ENCODE assay signal across 8 mouse cellular contexts in the genomic region with DNA sequence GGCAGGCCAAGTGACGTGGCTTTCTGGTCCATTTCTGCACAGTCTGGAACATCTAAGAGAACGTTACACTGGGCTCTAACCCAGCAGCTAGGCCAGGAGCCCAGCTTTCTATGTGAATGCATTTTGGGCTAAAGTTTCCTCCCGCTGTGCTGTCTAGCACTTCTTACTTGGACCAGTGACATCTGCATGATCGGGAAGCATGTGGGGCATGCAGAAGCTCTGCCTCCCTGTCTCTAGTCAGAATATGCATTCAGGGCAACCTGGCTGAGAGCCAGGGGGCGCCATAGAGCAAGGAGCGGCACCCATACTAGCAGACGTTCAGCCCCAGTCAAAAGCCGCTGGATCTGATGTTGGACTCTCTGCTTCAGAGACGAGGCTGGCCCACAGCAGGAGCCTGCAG.
DNase-seq lines count a peak whose midpoint lies in the region; ATAC-seq and TF ChIP-seq lines count a peak whose summit lies in the region.

No protein-coding gene starts in this region.

- CTCF ChIA-PET in Patski (lab: Charles Lee), result interaction anchor here (1.8 to 2.4 kb wide), 2 partner anchors 12 to 153 kb away, joined by 7 to 9 read pairs; no protein-coding TSS in a partner anchor

- H3K27me3 ChIP-seq in heart, embryonic 11.5 days (ENCODE audit: control insufficient read depth, insufficient read depth, low read length), result 0 out of 2 replicates have a peak, but pooled peaks cover 3% of the 10 kb centered on the region
- no peaks in the 10 kb centered on the region for H3K27me3 ChIP-seq in Patski
- no peaks in the 10 kb centered on the region for H3K27me3 ChIP-seq in splenic B cell, adult 2 months (ENCODE audit: control insufficient read depth, insufficient read depth, low read length, poor library complexity, severe bottlenecking)

- no peak for ATAC-seq in heart, embryonic 11.5 days (replicated peaks; ENCODE audit: insufficient number of reproducible peaks, low FRiP score, low TSS enrichment)
- no peak for ATAC-seq in Patski
- peak; percentile 76 for ATAC-seq in granulocyte monocyte progenitor cell, adult 5-6 weeks (replicated peaks; ENCODE audit: poor library complexity, severe bottlenecking)
- ATAC-seq in megakaryocyte progenitor cell, adult 5-6 weeks (replicated peaks; ENCODE audit: poor library complexity), result peak; percentile 90

- in situ Hi-C loops in Patski (cut with MboI; ENCODE audit: low pct_unique_long_range_greater_than_20kb), result loop anchor here (5.0 to 25.0 kb wide), 3 partner anchors 156 to 821 kb away; partner anchors contain the start of genes Dhfr, Msh3 and Spz1

- H3K4me3 ChIP-seq in heart, embryonic 11.5 days (ENCODE audit: low read depth, low read length), result no peak overlapping the region

- peak; percentile 88 for DNase-seq in heart, adult 11 months
- DNase-seq in Patski (ENCODE audit: low read depth, low spot score), result no peak
- DNase-seq in cerebellum, postnatal 10 days, result peak; percentile 88 to 90
- peak; percentile 44 to 48 for DNase-seq in layer of hippocampus, postnatal 36 days
- DNase-seq in splenic B cell, adult 2 months (ENCODE audit: low read depth, low spot score), result peak; percentile 76

- no peaks in the 10 kb centered on the region for H3K9me3 ChIP-seq in heart, embryonic 11.5 days (replicated peaks; ENCODE audit: control insufficient read depth, low read length)

- peak; percentile 58 for TF ChIP-seq CTCF in Patski (IDR thresholded peaks at IDR 0.05)

- POLR2A ChIA-PET in Patski (lab: Charles Lee), result interaction anchor here (1.4 kb wide), 1 partner anchor 18 kb away, joined by 3 read pairs; no protein-coding TSS in a partner anchor

- H3K27ac ChIP-seq in heart, embryonic 11.5 days (ENCODE audit: low read depth, low read length), result no peak overlapping the region

- 33% methylated on average over 9 of the region's 9 CpGs for WGBS in heart, embryonic 11.5 days (ENCODE audit: insufficient replicate concordance)

- H3K4me2 ChIP-seq in heart, embryonic 11.5 days, result no peak overlapping the region

- H3K36me3 ChIP-seq in heart, embryonic 11.5 days (ENCODE audit: control insufficient read depth, insufficient read depth, low read length), result no peaks in the 10 kb centered on the region
- no peaks in the 10 kb centered on the region for H3K36me3 ChIP-seq in splenic B cell, adult 2 months (ENCODE audit: control insufficient read depth, insufficient read depth, low read length, poor library complexity, severe bottlenecking)

- H3K9ac ChIP-seq in heart, embryonic 11.5 days (ENCODE audit: low read depth, low read length), result no peak overlapping the region

- peaks cover 7% of the 10 kb centered on the region; the same call in 1 of the 2 replicates for H3K4me1 ChIP-seq in heart, embryonic 11.5 days (ENCODE audit: control insufficient read depth, insufficient read depth, low read length)

Comparison
In these comparisons a context has a peak if more than half of its experiments do, and no peak if none do; other contexts are left out.
1. ATAC-seq: peak in granulocyte monocyte progenitor cell, adult 5-6 weeks (single experiment) and megakaryocyte progenitor cell, adult 5-6 weeks (single experiment); none in heart, embryonic 11.5 days (single experiment) and Patski (single experiment).